10 mouse cellular contexts compared by ENCODE assay signal in genomic region chr6:146303336-146303735, GRCm38 (mm10).
"Had no signal": no experiment of that assay in that cellular context is flagged by ENCODE, and none has a peak within 500 bp of the region (broad histone marks: within the 10 kb centered on the region; RNA-seq: fewer than 3 reads in every experiment).

No protein-coding gene starts in this region.

- ATAC-seq: intestine, embryonic 15.5 days; liver, embryonic 12.5 days had no signal

- H3K9me3 ChIP-seq: intestine, embryonic 15.5 days; liver, embryonic 12.5 days; midbrain, embryonic 12.5 days had no signal

- H3K36me3 ChIP-seq: intestine, embryonic 15.5 days; liver, embryonic 12.5 days; midbrain, embryonic 12.5 days; neural tube, embryonic 13.5 days had no signal

- H3K4me3 ChIP-seq: intestine, embryonic 15.5 days; liver, embryonic 12.5 days; midbrain, embryonic 12.5 days; neural tube, embryonic 13.5 days had no signal

- H3K27ac ChIP-seq: intestine, embryonic 15.5 days; liver, embryonic 12.5 days; midbrain, embryonic 12.5 days; neural tube, embryonic 13.5 days; stomach, postnatal 0 days had no signal

- H3K9ac ChIP-seq: intestine, embryonic 15.5 days; liver, embryonic 12.5 days; lung, embryonic 14.5 days; midbrain, embryonic 12.5 days; neural tube, embryonic 13.5 days had no signal

- H3K27me3 ChIP-seq: intestine, embryonic 15.5 days; liver, embryonic 12.5 days; midbrain, embryonic 12.5 days; neural tube, embryonic 13.5 days had no signal

- DNase-seq: kidney, adult 18-20 months; kidney, postnatal 14 days; lung, embryonic 14.5 days; lung, postnatal 10 days; lung, postnatal 4 days had no signal

- H3K4me2 ChIP-seq: intestine, embryonic 15.5 days; liver, embryonic 12.5 days; lung, embryonic 14.5 days; midbrain, embryonic 12.5 days; neural tube, embryonic 13.5 days had no signal

- H3K4me1 ChIP-seq: intestine, embryonic 15.5 days; liver, embryonic 12.5 days; midbrain, embryonic 12.5 days had no signal
